Mouse (Mus musculus): Measurements from ENCODE around the gene Ros1. TPM values are rescaled to one million over a fixed set of nuclear protein-coding genes. Genes with fewer than 3 reads are reported as not detected.

Ros1 gene
- polyA plus RNA-seq (2014; fragmentation: Illumina TruSeq; extraction: RNeasy Lipid Tissue Mini Kit (QIAGEN cat#74804); ENCODE audit: low read depth, low replicate concordance) = 0.09 TPM

GRCm38 (mm10) chr10:52194957-52195852, at the start of gene Ros1:
TSS of gene Ros1 (minus strand) at chr10:52195244.

GRCm38 (mm10) chr10:52233301-52233968, 38.4 kb upstream of the Ros1 start, which contains the start of gene Dcbld1:
TSS of gene Dcbld1 (plus strand) at chr10:52233619.

GRCm38 (mm10) chr10:52022413-52023212, 172.4 kb downstream of the Ros1 start, which contains the start of gene Vgll2:
TSS of gene Vgll2 (plus strand) at chr10:52022502.

Other genes with a start within 250 kb of the Ros1 start
- gene Vgll2, start 172.7 kb downstream of the Ros1 start, polyA plus RNA-seq (2014; fragmentation: Illumina TruSeq; extraction: RNeasy Lipid Tissue Mini Kit (QIAGEN cat#74804); ENCODE audit: low read depth, low replicate concordance) = not detected
- gene Dcbld1, start 38.4 kb upstream of the Ros1 start, polyA plus RNA-seq (2014; fragmentation: Illumina TruSeq; extraction: RNeasy Lipid Tissue Mini Kit (QIAGEN cat#74804); ENCODE audit: low read depth, low replicate concordance) = 23.2 TPM
- not detected for gene Gm26741, start 163.5 kb upstream of the Ros1 start, polyA plus RNA-seq (2014; fragmentation: Illumina TruSeq; extraction: RNeasy Lipid Tissue Mini Kit (QIAGEN cat#74804); ENCODE audit: low read depth, low replicate concordance)
- 78.6 TPM for gene Gopc, start 186.9 kb upstream of the Ros1 start, polyA plus RNA-seq (2014; fragmentation: Illumina TruSeq; extraction: RNeasy Lipid Tissue Mini Kit (QIAGEN cat#74804); ENCODE audit: low read depth, low replicate concordance)
- gene Nepn, start 193.7 kb upstream of the Ros1 start, polyA plus RNA-seq (2014; fragmentation: Illumina TruSeq; extraction: RNeasy Lipid Tissue Mini Kit (QIAGEN cat#74804); ENCODE audit: low read depth, low replicate concordance) = not detected
- 177 TPM for gene Nus1, start 222.3 kb upstream of the Ros1 start, polyA plus RNA-seq (2014; fragmentation: Illumina TruSeq; extraction: RNeasy Lipid Tissue Mini Kit (QIAGEN cat#74804); ENCODE audit: low read depth, low replicate concordance)

Measured in sigmoid colon, adult 10 weeks (tissue).